Mouse (Mus musculus): Measurements from ENCODE around the gene Focad. TPM values are rescaled to one million over a fixed set of nuclear protein-coding genes. Genes with fewer than 3 reads are reported as not detected.

Gene Focad
- polyA plus RNA-seq, 1 experiment = 6.8 TPM

DNA sequence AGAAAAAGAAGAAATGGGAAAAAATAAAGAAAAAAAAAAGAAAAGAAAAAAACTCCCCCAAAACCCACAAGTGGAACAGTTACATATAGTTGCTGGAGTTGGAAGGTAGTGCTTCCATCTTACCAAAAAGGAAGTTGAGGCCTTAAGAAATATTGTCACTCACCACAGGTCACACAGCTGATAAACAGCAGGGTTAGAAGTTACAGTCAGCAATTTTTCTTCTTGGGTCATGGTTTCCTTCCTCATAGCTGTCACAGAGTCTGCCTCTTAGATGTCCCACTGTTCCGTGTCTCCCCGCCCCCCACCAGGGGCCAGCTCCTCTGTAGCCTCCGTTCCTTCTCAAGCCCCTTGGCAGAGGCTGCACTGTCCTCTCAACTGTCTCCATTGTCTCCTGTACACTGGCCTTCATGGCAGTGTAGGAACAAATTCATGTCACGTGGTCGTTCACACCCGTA, 345.3 kb downstream of the Focad start:
- TF ChIP-seq POLR2A (IDR thresholded peaks at IDR 0.05; ENCODE audit: low read depth, low read length) = no peak
- TF ChIP-seq CTCF (conservative IDR thresholded peaks at IDR 0.05; ENCODE audit: insufficient read depth, insufficient read length, low read depth, low read length) = no peak
- Histone ChIP-seq H3K27me3 (replicated peaks; ENCODE audit: control insufficient read depth, insufficient read depth, low read length) (no peaks in the 10 kb centered on the region), H3K27ac (ENCODE audit: insufficient read depth, low read depth, low read length) (no peak overlapping the region), H3K4me3 (ENCODE audit: insufficient read depth, low read depth, low read length) (no peak overlapping the region), H3K36me3 (ENCODE audit: control insufficient read depth, insufficient read depth, low read length) (no peaks in the 10 kb centered on the region), H3K4me1 (ENCODE audit: control insufficient read depth, insufficient read depth, low read length) (no peaks in the 10 kb centered on the region)
- WGBS = 70% methylated on average over 6 of the region's 6 CpGs
- peak; percentile 43 for DNase-seq

DNA sequence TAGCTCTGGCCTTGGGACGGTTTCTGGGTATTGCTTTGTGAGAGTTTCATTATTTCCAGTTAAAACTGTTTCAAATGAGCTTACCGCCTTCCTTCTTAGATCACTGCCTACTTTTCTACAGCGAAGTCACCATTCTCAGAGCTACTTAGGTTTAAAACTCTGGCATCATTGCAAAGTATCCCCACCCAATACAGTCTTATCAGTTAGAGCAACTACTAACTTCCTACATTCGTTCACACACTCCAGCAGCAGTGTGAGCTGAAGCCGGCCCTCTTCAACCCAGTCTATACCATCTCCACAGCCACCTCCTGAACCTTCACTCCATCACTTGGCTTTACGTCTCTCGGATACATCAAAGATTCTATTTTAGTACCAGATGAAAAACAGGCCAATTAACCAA, 346.4 kb downstream of the Focad start:
- H3K4me1 ChIP-seq (ENCODE audit: control insufficient read depth, insufficient read depth, low read length) = no peaks in the 10 kb centered on the region
- no peaks in the 10 kb centered on the region for H3K36me3 ChIP-seq (ENCODE audit: control insufficient read depth, insufficient read depth, low read length)
- no peak overlapping the region for H3K27ac ChIP-seq (ENCODE audit: insufficient read depth, low read depth, low read length)
- DNase-seq = no peak
- H3K27me3 ChIP-seq (replicated peaks; ENCODE audit: control insufficient read depth, insufficient read depth, low read length) = no peaks in the 10 kb centered on the region
- TF ChIP-seq POLR2A (IDR thresholded peaks at IDR 0.05; ENCODE audit: low read depth, low read length) (no peak), CTCF (conservative IDR thresholded peaks at IDR 0.05; ENCODE audit: insufficient read depth, insufficient read length, low read depth, low read length) (no peak)
- 92% methylated on average over 7 of the region's 7 CpGs for WGBS
- no peak overlapping the region for H3K4me3 ChIP-seq (ENCODE audit: insufficient read depth, low read depth, low read length)

- Histone ChIP-seq H3K27ac (ENCODE audit: insufficient read depth, low read depth, low read length) (no peak overlapping the region), H3K4me3 (ENCODE audit: insufficient read depth, low read depth, low read length) (no peak overlapping the region), H3K27me3 (replicated peaks; ENCODE audit: control insufficient read depth, insufficient read depth, low read length) (no peaks in the 10 kb centered on the region), H3K4me1 (ENCODE audit: control insufficient read depth, insufficient read depth, low read length) (no peaks in the 10 kb centered on the region), H3K36me3 (ENCODE audit: control insufficient read depth, insufficient read depth, low read length) (no peaks in the 10 kb centered on the region)
- DNase-seq = no peak
- WGBS = 68% methylated on average over 2 of the region's 2 CpGs
- TF ChIP-seq CTCF (conservative IDR thresholded peaks at IDR 0.05; ENCODE audit: insufficient read depth, insufficient read length, low read depth, low read length) (no peak), POLR2A (IDR thresholded peaks at IDR 0.05; ENCODE audit: low read depth, low read length) (no peak)
These were observed 354.5 kb downstream of the Focad start for GRCm38 (mm10) chr4:88448976-88449375.

DNA sequence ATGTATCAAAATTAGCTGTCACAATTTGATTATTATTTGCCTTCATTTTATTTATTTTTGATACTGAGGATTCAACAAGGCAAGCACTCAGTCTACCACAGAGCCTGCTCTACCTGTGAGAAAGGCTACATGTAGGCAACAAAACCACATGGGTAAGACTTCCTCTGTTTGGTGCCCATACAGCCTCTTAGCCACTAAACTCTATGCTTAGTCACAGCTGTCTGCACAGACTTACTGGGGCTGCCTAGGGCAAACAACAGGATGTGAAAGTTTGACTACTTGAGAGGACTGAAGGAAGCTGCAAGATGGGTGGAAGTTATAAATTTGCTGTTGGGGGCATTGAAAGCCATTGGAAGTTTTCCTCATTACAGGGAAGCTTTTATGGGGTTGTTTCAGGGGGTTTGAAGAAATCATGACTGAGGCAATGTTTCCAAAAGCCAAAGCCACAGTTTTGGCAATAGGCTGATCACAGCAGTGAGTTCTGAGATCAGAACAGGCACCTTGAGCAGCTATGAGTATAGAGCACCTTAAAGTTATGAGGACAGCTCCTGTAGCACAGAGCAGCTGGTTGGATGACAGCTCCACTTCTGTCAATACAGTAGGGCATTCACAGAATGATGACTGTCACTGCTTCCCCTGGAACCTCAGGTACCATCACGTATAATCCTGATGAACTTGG, 355.8 kb downstream of the Focad start:
- Histone ChIP-seq H3K36me3 (ENCODE audit: control insufficient read depth, insufficient read depth, low read length) (no peaks in the 10 kb centered on the region), H3K27ac (ENCODE audit: insufficient read depth, low read depth, low read length) (no peak overlapping the region), H3K4me1 (ENCODE audit: control insufficient read depth, insufficient read depth, low read length) (no peaks in the 10 kb centered on the region), H3K27me3 (replicated peaks; ENCODE audit: control insufficient read depth, insufficient read depth, low read length) (no peaks in the 10 kb centered on the region), H3K4me3 (ENCODE audit: insufficient read depth, low read depth, low read length) (no peak overlapping the region)
- peak; percentile 12 for DNase-seq
- TF ChIP-seq POLR2A (IDR thresholded peaks at IDR 0.05; ENCODE audit: low read depth, low read length) = no peak
- no peak for TF ChIP-seq CTCF (conservative IDR thresholded peaks at IDR 0.05; ENCODE audit: insufficient read depth, insufficient read length, low read depth, low read length)
- 94% methylated on average over 1 of the region's 1 CpGs for WGBS

- no peak overlapping the region for H3K4me3 ChIP-seq (ENCODE audit: insufficient read depth, low read depth, low read length)
- no peak overlapping the region for H3K27ac ChIP-seq (ENCODE audit: insufficient read depth, low read depth, low read length)
- DNase-seq = no peak
- TF ChIP-seq CTCF (conservative IDR thresholded peaks at IDR 0.05; ENCODE audit: insufficient read depth, insufficient read length, low read depth, low read length) = no peak
- TF ChIP-seq POLR2A (IDR thresholded peaks at IDR 0.05; ENCODE audit: low read depth, low read length) = no peak
- WGBS = 86% methylated on average over 1 of the region's 1 CpGs
- H3K27me3 ChIP-seq (replicated peaks; ENCODE audit: control insufficient read depth, insufficient read depth, low read length) = no peaks in the 10 kb centered on the region
- no peaks in the 10 kb centered on the region for H3K36me3 ChIP-seq (ENCODE audit: control insufficient read depth, insufficient read depth, low read length)
- no peaks in the 10 kb centered on the region for H3K4me1 ChIP-seq (ENCODE audit: control insufficient read depth, insufficient read depth, low read length)
These were observed 363.7 kb downstream of the Focad start for GRCm38 (mm10) chr4:88458093-88458492.

GRCm38 (mm10) chr4:88458673-88459072, 364.2 kb downstream of the Focad start:
- Histone ChIP-seq H3K27me3 (replicated peaks; ENCODE audit: control insufficient read depth, insufficient read depth, low read length) (no peaks in the 10 kb centered on the region), H3K27ac (ENCODE audit: insufficient read depth, low read depth, low read length) (no peak overlapping the region), H3K4me1 (ENCODE audit: control insufficient read depth, insufficient read depth, low read length) (no peaks in the 10 kb centered on the region), H3K4me3 (ENCODE audit: insufficient read depth, low read depth, low read length) (no peak overlapping the region), H3K36me3 (ENCODE audit: control insufficient read depth, insufficient read depth, low read length) (no peaks in the 10 kb centered on the region)
- no peak for DNase-seq
- WGBS = 80% methylated on average over 2 of the region's 2 CpGs
- TF ChIP-seq POLR2A (IDR thresholded peaks at IDR 0.05; ENCODE audit: low read depth, low read length) (no peak), CTCF (conservative IDR thresholded peaks at IDR 0.05; ENCODE audit: insufficient read depth, insufficient read length, low read depth, low read length) (no peak)

Other genes with a start within 250 kb of the Focad start
- gene Mllt3, start 61.3 kb upstream of the Focad start, polyA plus RNA-seq (2012; rRNA removed) = 3.7 and 5.2 TPM in 2 replicates

All from kidney, adult 2 months (tissue).